In genomic region chr12:79843002-79843401, GRCm38 (mm10) we compare ENCODE assay signal across 9 mouse cellular contexts.
DNase-seq lines count a peak whose midpoint lies in the region; ATAC-seq lines count a peak whose summit lies in the region.
"Had no signal": no experiment of that assay in that cellular context is flagged by ENCODE, and none has a peak within 500 bp of the region (broad histone marks: within the 10 kb centered on the region; RNA-seq: fewer than 3 reads in every experiment).

No protein-coding gene starts in this region.

- H3K9ac ChIP-seq in limb, embryonic 13.5 days, result no peak overlapping the region; the same call in 1 of the 2 replicates

- WGBS in heart, embryonic 10.5 days, result 65% methylated on average over 11 of the region's 11 CpGs
- WGBS in limb, embryonic 13.5 days, result 66% methylated on average over 11 of the region's 11 CpGs

- no peaks in the 10 kb centered on the region for H3K9me3 ChIP-seq in heart, embryonic 10.5 days
- H3K9me3 ChIP-seq in limb, embryonic 13.5 days, result no peaks in the 10 kb centered on the region

- no peaks in the 10 kb centered on the region for H3K27me3 ChIP-seq in heart, embryonic 10.5 days (ENCODE audit: insufficient read depth, poor library complexity, severe bottlenecking)
- no peaks in the 10 kb centered on the region for H3K27me3 ChIP-seq in limb, embryonic 13.5 days

- H3K27ac ChIP-seq in heart, embryonic 10.5 days, result peak overlapping the region; percentile 85
- H3K27ac ChIP-seq in limb, embryonic 13.5 days, result peak overlapping the region; percentile 69; the same call in 1 of the 2 replicates

- H3K4me3 ChIP-seq in heart, embryonic 10.5 days, result no peak overlapping the region
- no peak overlapping the region for H3K4me3 ChIP-seq in limb, embryonic 13.5 days

- no peaks in the 10 kb centered on the region for H3K36me3 ChIP-seq in heart, embryonic 10.5 days
- H3K36me3 ChIP-seq in limb, embryonic 13.5 days, result no peaks in the 10 kb centered on the region

- no peak for DNase-seq in heart, embryonic 10.5 days (ENCODE audit: low spot score)
- DNase-seq in heart, adult 8-10 months (ENCODE audit: low spot score), result no peak
- peak; percentile 35 for DNase-seq in thymus, postnatal 0 days (ENCODE audit: low spot score)
- DNase-seq in thymus, adult 18-20 months, result no peak
- peak; percentile 47 for DNase-seq in yolk sac, embryonic 10.5 days (ENCODE audit: low spot score)
- no peak for DNase-seq in adrenal gland, adult 18-20 months (ENCODE audit: low spot score in 2 of 2)
- no peak for DNase-seq in gastrocnemius, adult 8-10 months (ENCODE audit: low spot score in 2 of 2)
- DNase-seq: adrenal gland, postnatal 10 days had no signal

- H3K4me1 ChIP-seq in heart, embryonic 10.5 days, result peaks cover 96% of the 10 kb centered on the region
- peaks cover 98% of the 10 kb centered on the region for H3K4me1 ChIP-seq in limb, embryonic 13.5 days

- no peak for ATAC-seq in limb, embryonic 13.5 days (ENCODE audit: low FRiP score, low read depth)

- H3K4me2 ChIP-seq in limb, embryonic 13.5 days (replicated peaks), result no peak overlapping the region

Comparison
In these comparisons a context has a peak if more than half of its experiments do, and no peak if none do; other contexts are left out.
1. DNase-seq: peak in thymus, postnatal 0 days (single experiment) and yolk sac, embryonic 10.5 days (single experiment); none in heart, embryonic 10.5 days (single experiment), heart, adult 8-10 months (single experiment), thymus, adult 18-20 months (0 of 2), adrenal gland, adult 18-20 months (0 of 2) and gastrocnemius, adult 8-10 months (0 of 2).